Mouse (Mus musculus): ENCODE measurements at regions not wholly inside any gene's neighbourhood (a gene's known extent, or its start where the extent isn't known, plus 50 kb on each side); places are given as distances from the start of the nearest gene placed in this dataset.

- no peak for TF ChIP-seq POLR2A (IDR thresholded peaks at IDR 0.05; ENCODE audit: insufficient read depth, low read depth, low read length)
- TF ChIP-seq CTCF (IDR thresholded peaks at IDR 0.05), result no peak
- TF ChIP-seq EP300 (IDR thresholded peaks at IDR 0.05; ENCODE audit: insufficient read depth, low read depth, low read length), result no peak
Measured at GRCm38 (mm10) chr13:5978615-5979014, 117.3 kb downstream of the Klf6 start.

All from heart, adult 2 months (tissue).